Mouse (Mus musculus): ENCODE data around the gene Pnliprp2.
A peak's percentile ranks its signal among the peaks of the same experiment; 100 is the strongest.

Gene Pnliprp2

GRCm38 (mm10) chr19:58759423-58759822, at the start of gene Pnliprp2:
Gene Pnliprp2, plus strand, starts transcription at chr19:58759719.
- DNase-seq (ENCODE audit: low spot score) = no peak

- DNase-seq (ENCODE audit: low spot score) = no peak
These were observed 41.6 kb upstream of the Pnliprp2 start for GRCm38 (mm10) chr19:58717925-58718324.

- no peak for DNase-seq (ENCODE audit: low spot score)
These were observed 39.1 kb upstream of the Pnliprp2 start for GRCm38 (mm10) chr19:58720439-58720838.

- DNase-seq (ENCODE audit: low spot score) = no peak
These were observed 33.0 kb upstream of the Pnliprp2 start for GRCm38 (mm10) chr19:58726551-58726950.

GRCm38 (mm10) chr19:58727756-58728155, 31.8 kb upstream of the Pnliprp2 start:
- no peak for DNase-seq (ENCODE audit: low spot score)

GRCm38 (mm10) chr19:58728445-58729031, 31.0 kb upstream of the Pnliprp2 start, which contains the start of gene Pnliprp1:
Gene Pnliprp1, plus strand, starts transcription at chr19:58728887.
- DNase-seq (ENCODE audit: low spot score) = no peak

GRCm38 (mm10) chr19:58733216-58733615, 26.3 kb upstream of the Pnliprp2 start:
- DNase-seq (ENCODE audit: low spot score) = no peak

- DNase-seq (ENCODE audit: low spot score) = no peak
These were observed 21.4 kb upstream of the Pnliprp2 start for GRCm38 (mm10) chr19:58738111-58738510.

- DNase-seq (ENCODE audit: low spot score) = no peak
These were observed 18.5 kb upstream of the Pnliprp2 start for GRCm38 (mm10) chr19:58741036-58741435.

GRCm38 (mm10) chr19:58742711-58743110, 16.8 kb upstream of the Pnliprp2 start:
- DNase-seq (ENCODE audit: low spot score) = no peak

- no peak for DNase-seq (ENCODE audit: low spot score)
These were observed 15.8 kb upstream of the Pnliprp2 start for GRCm38 (mm10) chr19:58743736-58744135.

GRCm38 (mm10) chr19:58747498-58748000, 12.0 kb upstream of the Pnliprp2 start:
- DNase-seq (ENCODE audit: low spot score) = no peak

GRCm38 (mm10) chr19:58750822-58751221, 8.7 kb upstream of the Pnliprp2 start:
- no peak for DNase-seq (ENCODE audit: low spot score)

GRCm38 (mm10) chr19:58751504-58751903, 8.0 kb upstream of the Pnliprp2 start:
- DNase-seq (ENCODE audit: low spot score) = no peak

GRCm38 (mm10) chr19:58758871-58759270, 648 bp upstream of the Pnliprp2 start:
- no peak for DNase-seq (ENCODE audit: low spot score)

GRCm38 (mm10) chr19:58762316-58762715, 2.8 kb downstream of the Pnliprp2 start:
- DNase-seq (ENCODE audit: low spot score) = peak; percentile 19

- peak; percentile 46 for DNase-seq (ENCODE audit: low spot score)
These were observed 3.5 kb downstream of the Pnliprp2 start for GRCm38 (mm10) chr19:58762848-58763541.

- no peak for DNase-seq (ENCODE audit: low spot score)
These were observed 7.8 kb downstream of the Pnliprp2 start for GRCm38 (mm10) chr19:58767329-58767728.

GRCm38 (mm10) chr19:58776461-58776860, 16.9 kb downstream of the Pnliprp2 start:
- DNase-seq (ENCODE audit: low spot score) = no peak

- no peak for DNase-seq (ENCODE audit: low spot score)
These were observed 22.0 kb downstream of the Pnliprp2 start for GRCm38 (mm10) chr19:58781566-58781965.

GRCm38 (mm10) chr19:58783938-58784337, 24.4 kb downstream of the Pnliprp2 start:
- no peak for DNase-seq (ENCODE audit: low spot score)

GRCm38 (mm10) chr19:58789194-58789593, 29.7 kb downstream of the Pnliprp2 start:
- no peak for DNase-seq (ENCODE audit: low spot score)

GRCm38 (mm10) chr19:58794284-58794683, 34.8 kb downstream of the Pnliprp2 start, which contains the start of gene 1700019N19Rik:
Gene 1700019N19Rik, minus strand, starts transcription at chr19:58794461.
- DNase-seq (ENCODE audit: low spot score) = no peak
